Mouse (Mus musculus) neural tube, embryonic 12.5 days (tissue): Measurements from ENCODE around the gene Hells. TPM values are rescaled to one million over a fixed set of nuclear protein-coding genes. Genes with fewer than 3 reads are reported as not detected.

Experiments used
- ATAC-seq: fragments of 200-750 bp; cut with Nextera tagmentation; 2 replicates; pipeline ENCODE4 v1.8.0; 2017; ENCODE audit warnings: low read depth, mild to moderate bottlenecking, moderate TSS enrichment, moderate library complexity; ENCODE audit not compliant: low FRiP score
- H3K27ac ChIP-seq: fragments of 300-500 bp; sonication (generic); 2 replicates; pipeline ENCODE4 v1.5.1; 2016
- H3K27me3 ChIP-seq: fragments of 300-500 bp; sonication (generic); replicated peaks from 2 replicates; pipeline ENCODE4 v1.6.1; 2016; ENCODE audit warnings: mild to moderate bottlenecking
- H3K36me3 ChIP-seq: fragments of 300-500 bp; sonication (generic); 2 replicates; pipeline ENCODE4 v1.6.1; 2016; ENCODE audit warnings: mild to moderate bottlenecking
- H3K4me1 ChIP-seq: fragments of 300-500 bp; sonication (generic); 2 replicates; pipeline ENCODE4 v1.6.1; 2016
- H3K4me2 ChIP-seq: fragments of 300-500 bp; sonication (generic); replicated peaks from 2 replicates; pipeline ENCODE4 v1.6.1; 2016; ENCODE audit warnings: mild to moderate bottlenecking
- H3K4me3 ChIP-seq: fragments of 300-500 bp; sonication (generic); 2 replicates; pipeline ENCODE4 v1.5.1; 2016
- H3K9ac ChIP-seq: fragments of 300-500 bp; sonication (generic); 2 replicates; pipeline ENCODE4 v1.6.1; 2016; ENCODE audit warnings: mild to moderate bottlenecking
- H3K9me3 ChIP-seq: fragments of 300-500 bp; sonication (generic); 2 replicates; pipeline ENCODE4 v1.6.1; 2016; ENCODE audit warnings: mild to moderate bottlenecking
- WGBS: fragments of 180-500 bp; shearing (Covaris S2); methylation state at CpG from one replicate; pipeline ENCODE4 v1.1.7; 2016; 5-methylcytosine and 5-hydroxymethylcytosine counted together
- polyA plus RNA-seq: library from polyadenylated mRNA; unstranded; fragments of >200 nt; fragmentation: Nextera tagmentation; extraction: Ambion mirVana; gene quantifications from 2 replicates; pipeline ENCODE4 v1.2.1, GENCODE M21; 2016

Hells gene
- 39.8 and 45.2 TPM in 2 replicates for polyA plus RNA-seq

- no peak within 1 kb of the TSS for H3K27ac ChIP-seq
- peak; percentile 95 for ATAC-seq
- H3K4me2 ChIP-seq: peak within 1 kb of the TSS; percentile 75
- peaks cover 9% of the 10 kb centered on the region for H3K4me1 ChIP-seq
- no peaks in the 10 kb centered on the region for H3K27me3 ChIP-seq
- H3K9me3 ChIP-seq: no peaks in the 10 kb centered on the region
- H3K9ac ChIP-seq: peak within 1 kb of the TSS; percentile 66
- H3K4me3 ChIP-seq: peak within 1 kb of the TSS; percentile 80
- peaks cover 3% of the 10 kb centered on the region; the same call in 1 of the 2 replicates for H3K36me3 ChIP-seq
- WGBS: under 1% methylated on average over 75 of the region's 76 CpGs
Observed at GRCm38 (mm10) chr19:38930788-38931565, at the start of gene Hells. Gene Hells (plus strand): TSS chr19:38930915.

DNA sequence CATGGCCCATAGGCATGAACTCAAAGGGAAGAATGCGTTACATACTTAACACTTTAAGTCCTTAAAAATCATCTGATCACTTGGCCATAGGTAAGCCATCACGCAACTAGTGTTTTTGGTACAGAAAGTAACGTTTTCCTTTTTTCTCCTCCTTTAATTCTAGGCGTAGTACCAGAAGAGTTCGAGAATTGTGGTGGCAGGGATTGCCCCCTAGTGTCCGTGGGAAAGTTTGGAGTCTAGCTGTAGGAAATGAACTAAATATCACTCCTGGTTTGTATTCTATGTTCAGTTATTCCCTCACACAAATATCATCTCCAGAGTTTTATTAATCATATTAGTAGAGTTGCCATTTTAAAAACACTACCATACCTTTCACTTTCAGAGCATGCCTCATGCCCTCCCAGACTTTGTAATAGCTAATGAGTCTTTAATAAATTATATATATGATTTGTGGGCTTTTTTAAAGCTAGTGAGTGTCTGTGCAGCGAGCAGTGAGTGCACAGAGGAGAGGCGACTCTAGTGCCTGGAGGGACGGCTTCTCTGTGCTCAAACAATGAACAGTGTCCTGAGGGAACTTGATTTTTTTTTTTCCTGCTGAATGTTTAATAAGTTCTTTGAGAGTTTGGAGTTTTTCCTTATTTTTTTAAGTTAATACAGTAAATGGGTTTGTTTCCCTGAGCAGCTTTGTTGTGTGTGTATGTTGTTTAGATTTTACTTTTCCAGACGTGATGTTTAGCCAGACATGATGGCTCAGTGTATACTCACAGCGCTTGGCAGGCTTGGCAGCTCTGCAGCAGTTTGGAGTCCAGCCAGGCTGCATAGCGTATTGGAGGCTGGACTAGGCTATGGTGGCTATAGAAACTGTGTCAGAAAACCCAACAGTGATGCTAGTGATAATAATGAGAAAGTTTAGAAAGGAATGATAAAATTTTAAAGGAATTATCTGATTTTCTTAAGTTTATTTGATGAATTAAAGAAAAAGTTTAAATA, 29.3 kb upstream of the Hells start:
- no peak for ATAC-seq
- no peaks in the 10 kb centered on the region for H3K9me3 ChIP-seq

DNA sequence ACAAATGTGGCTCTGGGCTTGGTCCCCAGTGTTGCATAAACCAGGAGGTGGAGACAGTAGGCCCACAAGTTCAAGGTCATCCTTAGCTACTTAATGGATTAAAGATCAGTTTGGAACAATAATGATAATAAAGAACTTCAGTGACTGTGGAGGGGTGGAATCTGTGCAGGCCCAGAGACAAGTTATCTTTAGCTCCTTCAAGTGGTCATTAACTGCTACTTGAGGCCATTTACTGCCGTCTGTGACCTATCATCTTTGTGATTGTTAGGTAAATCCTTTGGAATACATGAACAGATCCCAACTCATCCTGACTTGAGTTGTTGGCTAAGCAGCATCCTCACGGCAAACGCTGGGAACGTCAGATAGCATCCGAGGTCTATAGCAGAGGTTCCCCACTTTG, 28.2 kb upstream of the Hells start:
- 91% methylated on average over 5 of the region's 5 CpGs for WGBS

More for the DNA sequence above, 29.3 kb upstream of the Hells start:
- 76% methylated on average over 12 of the region's 12 CpGs for WGBS
- H3K36me3 ChIP-seq: 0 out of 2 replicates have a peak, but pooled peaks cover 3% of the 10 kb centered on the region
- H3K27ac ChIP-seq: no peak overlapping the region
- H3K4me2 ChIP-seq: no peak overlapping the region
- no peaks in the 10 kb centered on the region for H3K4me1 ChIP-seq
- H3K4me3 ChIP-seq: no peak overlapping the region
- no peak overlapping the region for H3K9ac ChIP-seq
- H3K27me3 ChIP-seq: no peaks in the 10 kb centered on the region

DNA sequence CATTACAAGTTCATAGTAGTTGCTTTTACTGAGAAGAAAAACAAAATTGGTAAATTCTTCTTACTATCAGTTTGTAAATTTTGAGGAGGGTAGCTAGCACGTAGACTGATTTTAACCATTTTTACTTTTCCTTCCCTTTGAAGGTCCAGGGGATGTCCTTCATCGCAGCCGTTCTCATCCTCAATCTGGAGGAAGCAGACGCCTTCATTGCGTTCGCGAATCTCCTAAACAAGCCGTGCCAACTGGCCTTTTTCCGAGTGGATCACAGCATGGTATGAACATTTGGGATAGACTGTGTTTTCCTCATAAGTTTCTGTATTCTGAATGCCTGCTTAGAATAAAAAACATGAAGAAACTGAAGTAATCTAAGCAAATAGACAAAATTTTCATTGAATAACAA, 16.9 kb upstream of the Hells start:
- Histone ChIP-seq H3K36me3 (peaks cover 19% of the 10 kb centered on the region; the same call in 1 of the 2 replicates), H3K9ac (no peak overlapping the region), H3K4me2 (no peak overlapping the region), H3K27me3 (no peaks in the 10 kb centered on the region), H3K4me3 (no peak overlapping the region), H3K27ac (no peak overlapping the region), H3K9me3 (no peaks in the 10 kb centered on the region), H3K4me1 (no peaks in the 10 kb centered on the region)
- no peak for ATAC-seq
- whole genome bisulfite sequencing: 92% methylated on average over 9 of the region's 9 CpGs

More for the DNA sequence above, 28.2 kb upstream of the Hells start:
- no peaks in the 10 kb centered on the region for H3K27me3 ChIP-seq
- no peak for ATAC-seq
- no peak overlapping the region for H3K27ac ChIP-seq
- no peaks in the 10 kb centered on the region for H3K4me1 ChIP-seq
- H3K4me2 ChIP-seq: no peak overlapping the region
- 0 out of 2 replicates have a peak, but pooled peaks cover 3% of the 10 kb centered on the region for H3K36me3 ChIP-seq
- H3K4me3 ChIP-seq: no peak overlapping the region
- H3K9me3 ChIP-seq: no peaks in the 10 kb centered on the region
- H3K9ac ChIP-seq: no peak overlapping the region

- WGBS: 93% methylated on average over 15 of the region's 15 CpGs
- no peak overlapping the region for H3K9ac ChIP-seq
- no peaks in the 10 kb centered on the region for H3K9me3 ChIP-seq
Observed at GRCm38 (mm10) chr19:38914926-38915325, 15.8 kb upstream of the Hells start.

GRCm38 (mm10) chr19:38915677-38916076, 15.0 kb upstream of the Hells start:
- no peak overlapping the region for H3K4me2 ChIP-seq
- WGBS: 45% methylated on average over 3 of the region's 3 CpGs
- ATAC-seq: no peak

More at GRCm38 (mm10) chr19:38914926-38915325, 15.8 kb upstream of the Hells start:
- Histone ChIP-seq H3K4me3 (no peak overlapping the region), H3K27me3 (no peaks in the 10 kb centered on the region), H3K4me1 (no peaks in the 10 kb centered on the region), H3K27ac (no peak overlapping the region), H3K4me2 (no peak overlapping the region), H3K36me3 (peaks cover 19% of the 10 kb centered on the region; the same call in 1 of the 2 replicates)
- no peak for ATAC-seq

GRCm38 (mm10) chr19:38928481-38929158, 2.1 kb upstream of the Hells start:
- Histone ChIP-seq H3K4me2 (no peak overlapping the region), H3K4me1 (peaks cover 9% of the 10 kb centered on the region), H3K36me3 (no peaks in the 10 kb centered on the region), H3K4me3 (no peak overlapping the region), H3K9me3 (no peaks in the 10 kb centered on the region), H3K27ac (no peak overlapping the region), H3K27me3 (no peaks in the 10 kb centered on the region), H3K9ac (no peak overlapping the region)
- WGBS: 96% methylated on average over 10 of the region's 11 CpGs
- no peak for ATAC-seq

More at GRCm38 (mm10) chr19:38915677-38916076, 15.0 kb upstream of the Hells start:
- Histone ChIP-seq H3K4me1 (no peaks in the 10 kb centered on the region), H3K27me3 (no peaks in the 10 kb centered on the region), H3K9me3 (no peaks in the 10 kb centered on the region), H3K9ac (no peak overlapping the region), H3K27ac (no peak overlapping the region), H3K4me3 (no peak overlapping the region), H3K36me3 (peaks cover 14% of the 10 kb centered on the region; the same call in 1 of the 2 replicates)

- H3K27me3 ChIP-seq: no peaks in the 10 kb centered on the region
- H3K9ac ChIP-seq: 0 out of 2 replicates have a peak overlapping the region, but pooled peaks have one; percentile 66
- H3K4me2 ChIP-seq: peak overlapping the region; percentile 75
- no peak overlapping the region for H3K27ac ChIP-seq
- no peaks in the 10 kb centered on the region for H3K9me3 ChIP-seq
- WGBS: 75% methylated on average over 13 of the region's 13 CpGs
- peaks cover 9% of the 10 kb centered on the region for H3K4me1 ChIP-seq
- H3K36me3 ChIP-seq: 0 out of 2 replicates have a peak, but pooled peaks cover 3% of the 10 kb centered on the region
- ATAC-seq: no peak
- H3K4me3 ChIP-seq: no peak overlapping the region; the same call in 1 of the 2 replicates
Observed at GRCm38 (mm10) chr19:38929471-38930251, 1.1 kb upstream of the Hells start.

- Histone ChIP-seq H3K4me3 (peak overlapping the region; percentile 80), H3K27ac (no peak overlapping the region), H3K9me3 (no peaks in the 10 kb centered on the region), H3K27me3 (no peaks in the 10 kb centered on the region), H3K9ac (peak overlapping the region; percentile 66), H3K4me2 (peak overlapping the region; percentile 75), H3K36me3 (0 out of 2 replicates have a peak, but pooled peaks cover 3% of the 10 kb centered on the region), H3K4me1 (peaks cover 9% of the 10 kb centered on the region)
- ATAC-seq: peak; percentile 45; the same call in 1 of the 2 replicates
- WGBS: 3% methylated on average over 23 of the region's 23 CpGs
Observed at GRCm38 (mm10) chr19:38930252-38930787, 395 bp upstream of the Hells start.

DNA sequence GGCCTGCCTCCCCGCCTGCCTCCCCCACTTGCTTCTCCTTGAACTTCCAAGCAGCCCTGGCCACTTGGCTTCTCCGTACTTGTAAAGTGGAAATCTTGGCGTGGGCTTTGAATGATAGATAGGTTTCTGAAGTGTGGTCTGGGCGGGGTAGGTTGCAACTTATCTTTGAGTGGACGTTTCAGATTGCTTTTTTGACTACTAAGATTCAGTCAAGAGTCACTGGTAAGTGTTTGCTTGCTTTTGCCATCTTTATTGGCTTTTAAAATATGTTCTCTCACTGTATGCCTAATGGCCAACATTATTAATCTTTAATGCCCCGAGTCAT, 813 bp downstream of the Hells start:
- H3K4me1 ChIP-seq: peaks cover 9% of the 10 kb centered on the region
- H3K9me3 ChIP-seq: no peaks in the 10 kb centered on the region
- under 1% methylated on average over 6 of the region's 6 CpGs for whole genome bisulfite sequencing
- H3K36me3 ChIP-seq: peaks cover 3% of the 10 kb centered on the region; the same call in 1 of the 2 replicates
- H3K9ac ChIP-seq: peak overlapping the region; percentile 66
- H3K4me3 ChIP-seq: peak overlapping the region; percentile 80
- H3K4me2 ChIP-seq: peak overlapping the region; percentile 75
- no peaks in the 10 kb centered on the region for H3K27me3 ChIP-seq
- no peak for ATAC-seq
- H3K27ac ChIP-seq: no peak overlapping the region
